Mouse (Mus musculus) G1E (cell line): Measurements from ENCODE around the gene Myh4.

Experiments
- CTCF ChIP-seq: IDR thresholded peaks from 2 replicates; pipeline ENCODE4 v1.5.1; 2012; ENCODE audit warnings: low read depth, low read length, inconsistent platforms, mixed read lengths
- GATA1 ChIP-seq: IDR thresholded peaks from 2 replicates; pipeline ENCODE4 v1.6.1; 2012; ENCODE audit warnings: borderline replicate concordance, low read length, inconsistent platforms, mixed read lengths
- GATA2 ChIP-seq: IDR thresholded peaks from 2 replicates; pipeline ENCODE4 v1.6.1; 2012; ENCODE audit warnings: low read depth, low read length, inconsistent platforms, borderline replicate concordance
- POLR2AphosphoS5 ChIP-seq: IDR thresholded peaks from 2 replicates; pipeline ENCODE4 v1.6.1; 2012; ENCODE audit warnings: low read depth, low read length, inconsistent platforms; ENCODE audit not compliant: insufficient replicate concordance

- TF ChIP-seq CTCF = no peak
- no peak for TF ChIP-seq POLR2AphosphoS5
- TF ChIP-seq GATA1 = no peak
- TF ChIP-seq GATA2 = no peak
Measured at GRCm38 (mm10) chr11:67224466-67224865, 13.4 kb upstream of the Myh4 start.
